Mouse (Mus musculus) activated CD4-positive, CD25-positive, alpha-beta regulatory T cell, adult 9 weeks (primary cell): ENCODE data around the gene Retsat. TPM values are rescaled to one million over a fixed set of nuclear protein-coding genes. Genes with fewer than 3 reads are reported as not detected.

Source experiments
- polyA plus RNA-seq: library from polyadenylated mRNA; unstranded; fragments of 100-300 nt; shearing (Covaris generic); gene quantifications from one replicate; pipeline ENCODE4 v1.2.1, GENCODE M21; 2017

Gene Retsat
- polyA plus RNA-seq, result 4.9 TPM

DNA sequence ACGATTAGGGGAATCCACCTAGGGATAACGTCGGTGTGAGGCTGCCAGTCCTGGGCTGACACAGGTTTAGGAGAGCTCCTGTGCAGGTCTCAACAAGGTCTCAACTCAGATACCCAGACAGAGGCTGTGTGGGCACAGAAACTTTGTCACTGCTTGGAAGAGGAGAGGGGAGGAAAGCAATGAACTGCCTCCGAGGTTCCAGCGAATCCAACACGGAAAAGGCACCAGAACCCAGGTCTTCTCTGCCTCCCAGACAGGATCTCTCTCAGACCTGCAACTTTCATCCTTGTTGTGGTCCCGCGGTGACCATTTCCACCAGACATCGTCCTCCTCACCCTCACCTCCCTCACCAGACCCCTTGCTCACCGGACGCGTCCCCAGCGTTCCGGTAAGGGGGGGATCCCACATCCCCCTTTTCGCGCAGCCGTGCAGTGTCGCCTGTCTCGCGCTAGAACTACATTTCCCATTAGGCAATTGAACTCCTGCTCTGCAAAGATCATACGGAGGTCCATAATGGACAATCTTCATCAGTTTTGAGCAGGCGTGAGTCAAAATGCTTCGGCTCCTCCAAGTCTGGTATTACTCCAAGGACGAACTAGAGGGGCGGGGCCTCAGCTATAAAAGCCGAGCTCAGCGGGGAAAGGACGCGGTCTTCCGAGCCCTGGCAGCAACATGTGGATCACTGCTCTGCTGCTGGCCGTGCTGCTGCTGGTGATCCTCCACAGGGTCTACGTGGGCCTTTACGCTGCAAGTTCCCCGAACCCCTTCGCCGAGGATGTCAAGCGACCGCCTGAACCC lies at the start of gene Retsat, which contains the start of gene Elmod3:
Retsat (plus strand) TSS at position 520 of the 798 bp plus-strand sequence.
Elmod3 (minus strand) TSS at position 458 of the 798 bp plus-strand sequence.

GRCm38 (mm10) chr6:72616643-72617288 lies 18.5 kb downstream of the Retsat start, which contains the start of gene Tgoln1:
Tgoln1 (minus strand) TSS chr6:72617000.

Other genes starting within 250 kb of the Retsat start
- 0.37 TPM for gene Tmem150a, start 243.0 kb upstream of the Retsat start, polyA plus RNA-seq
- 148 TPM for gene Rnf181, start 231.5 kb upstream of the Retsat start, polyA plus RNA-seq
- 61.5 TPM for gene Vamp5, start 218.0 kb upstream of the Retsat start, polyA plus RNA-seq
- gene Vamp8, start 207.8 kb upstream of the Retsat start, polyA plus RNA-seq, result 299 TPM
- 10.9 TPM for gene Ggcx, start 184.2 kb upstream of the Retsat start, polyA plus RNA-seq
- 388 TPM for gene Mat2a, start 158.9 kb upstream of the Retsat start, polyA plus RNA-seq
- gene Sh2d6, start 76.8 kb upstream of the Retsat start, polyA plus RNA-seq, result not detected
- gene Capg, start 54.1 kb upstream of the Retsat start, polyA plus RNA-seq, result 690 TPM
- 21.5 TPM for gene Elmod3, start 62 bp upstream of the Retsat start, polyA plus RNA-seq
- 133 TPM for gene Tgoln1, start 18.5 kb downstream of the Retsat start, polyA plus RNA-seq
- gene Tcf7l1, start 190.8 kb downstream of the Retsat start, polyA plus RNA-seq, result 2.7 TPM